Mouse (Mus musculus) thymus, adult 2 months (tissue): Measurements from ENCODE around the gene Smarcd1.

Source experiments
- CTCF ChIP-seq: fragments of 200-500 bp; IDR thresholded peaks from 2 replicates; pipeline ENCODE4 v1.5.1; 2012; ENCODE audit warnings: mild to moderate bottlenecking, control low read depth, low read length, moderate library complexity, borderline replicate concordance; ENCODE audit not compliant: control insufficient read depth, poor library complexity, insufficient read depth; ENCODE audit errors: extremely low read depth
- POLR2A ChIP-seq: fragments of 200-500 bp; IDR thresholded peaks from 2 replicates; pipeline ENCODE4 v1.6.1; 2012; ENCODE audit warnings: mild to moderate bottlenecking, low read length, control low read depth, moderate library complexity; ENCODE audit not compliant: control insufficient read depth, poor library complexity, insufficient read depth; ENCODE audit errors: extremely low read depth

DNA sequence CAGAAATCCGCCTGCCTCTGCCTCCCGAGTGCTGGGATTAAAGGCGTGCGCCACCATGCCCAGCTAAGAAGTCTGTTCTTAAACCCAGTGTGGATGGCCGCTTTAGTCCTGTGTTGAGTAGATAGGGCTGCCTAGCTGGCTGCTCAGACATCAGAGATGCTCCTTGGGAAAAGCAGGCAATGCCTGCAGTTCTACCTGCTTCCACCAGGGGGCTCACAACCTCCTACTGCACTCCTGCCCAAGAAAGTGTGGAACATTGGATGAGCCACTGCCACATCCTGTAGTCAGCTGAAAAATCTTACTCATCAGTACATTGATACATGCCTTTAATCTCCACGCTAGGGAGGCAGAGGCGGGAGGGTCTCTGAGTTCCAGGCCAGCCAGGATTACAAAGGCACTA is 12.9 kb downstream of the Smarcd1 start:
- TF ChIP-seq CTCF (peak; percentile 78; the same call in 1 of the 2 replicates), POLR2A (no peak)
